Mouse (Mus musculus) forelimb bud, embryonic 11.5 days (tissue): ENCODE measurements around the gene Mecp2.
"Not testable (repeated sequence)": the region's sequence is repeated elsewhere in the genome, so short reads cannot be mapped to it uniquely, and the experiment has no call there.

ENCODE experiments used
- DNase-seq: peaks from one replicate; pipeline ENCODE4 v3.0.0-alpha.2; 2012; ENCODE audit warnings: low read depth, low spot score

Gene Mecp2

DNA sequence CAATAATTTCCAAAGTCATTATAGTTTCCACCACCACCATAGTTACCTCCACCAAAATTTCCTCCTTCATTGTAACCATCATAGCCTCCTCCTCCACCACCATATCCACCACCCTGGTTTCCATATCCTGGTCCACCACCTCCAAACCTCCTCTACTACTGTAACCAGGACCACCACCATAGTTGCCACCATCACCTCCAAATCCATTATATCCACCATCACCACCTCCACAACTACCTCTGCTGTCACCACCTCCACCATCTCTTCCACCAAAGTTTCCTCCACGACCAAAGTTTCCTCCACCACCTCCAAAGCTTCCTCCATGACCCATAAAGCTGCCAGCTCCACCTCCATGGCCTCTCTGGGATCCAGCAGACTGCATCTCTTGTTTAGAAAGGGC lies at the start of gene Mecp2:
TSS of gene Mecp2 (minus strand) at position 101 of the 400 bp plus-strand sequence.
- DNase-seq = not testable (repeated sequence)

DNA sequence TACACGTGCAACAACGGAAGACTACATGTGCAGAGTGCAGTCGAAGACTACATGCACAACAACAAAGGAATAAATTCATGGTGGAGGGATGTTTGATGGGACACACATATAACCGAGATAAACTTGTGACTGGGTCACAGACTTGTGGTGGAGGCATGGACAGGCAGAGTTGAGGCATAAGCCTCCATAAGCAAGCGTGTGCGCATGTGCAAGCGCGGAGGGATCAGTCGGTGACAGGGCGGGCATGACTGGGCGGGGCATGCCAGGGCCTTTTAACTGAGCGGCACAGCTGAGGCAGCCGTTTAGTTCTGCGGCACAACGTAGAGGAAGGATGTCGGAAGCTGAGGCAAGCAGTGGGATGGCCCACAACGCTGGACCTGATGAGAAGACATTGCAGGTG lies 41.8 kb upstream of the Mecp2 start, which contains the start of gene Tktl1:
TSS of gene Tktl1 (plus strand) at position 301 of the 400 bp plus-strand sequence.
- no peak for DNase-seq

DNA sequence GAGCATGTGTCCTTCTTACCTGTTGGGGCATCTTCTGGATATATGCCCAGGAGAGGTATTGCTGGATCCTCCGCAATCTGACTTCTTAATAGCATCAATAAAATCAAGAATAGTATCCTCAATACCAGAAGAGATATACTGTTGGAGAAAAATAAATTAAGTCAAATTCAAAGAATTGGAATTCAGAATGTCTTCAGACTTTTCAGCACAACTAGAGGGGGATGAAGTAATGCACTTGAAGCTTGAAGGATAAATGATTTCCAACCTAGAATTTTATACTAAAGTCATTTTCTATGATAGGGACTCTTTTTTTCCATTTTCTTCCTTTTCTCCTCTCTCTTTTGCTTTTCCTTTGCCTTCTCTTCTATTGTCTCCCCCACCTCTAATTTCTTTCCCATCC lies 32.6 kb upstream of the Mecp2 start, which contains the start of gene Tex28:
TSS of gene Tex28 (minus strand) at position 101 of the 400 bp plus-strand sequence.
- no peak for DNase-seq

DNA sequence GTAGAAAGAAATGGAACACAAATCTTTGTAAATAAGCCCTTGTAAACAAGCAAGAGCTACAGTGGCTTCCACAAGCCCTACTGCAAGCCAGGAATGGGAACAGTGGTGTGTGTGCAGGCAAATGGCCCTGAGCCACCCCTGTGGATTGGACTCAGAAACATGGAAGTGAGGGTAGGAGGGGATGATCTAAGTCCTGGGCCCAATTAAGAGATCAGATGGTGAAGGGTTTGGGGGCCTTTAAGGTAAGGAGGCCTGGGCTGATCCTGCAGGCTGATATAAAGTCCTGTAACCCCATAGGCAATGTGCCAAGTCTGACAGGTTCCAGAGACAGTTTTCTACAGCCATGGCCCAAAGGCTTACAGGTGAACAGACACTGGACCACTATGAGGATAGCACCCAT lies 8.0 kb downstream of the Mecp2 start, which contains the start of gene Opn1mw:
TSS of gene Opn1mw (plus strand) at position 301 of the 400 bp plus-strand sequence.
- no peak for DNase-seq

DNA sequence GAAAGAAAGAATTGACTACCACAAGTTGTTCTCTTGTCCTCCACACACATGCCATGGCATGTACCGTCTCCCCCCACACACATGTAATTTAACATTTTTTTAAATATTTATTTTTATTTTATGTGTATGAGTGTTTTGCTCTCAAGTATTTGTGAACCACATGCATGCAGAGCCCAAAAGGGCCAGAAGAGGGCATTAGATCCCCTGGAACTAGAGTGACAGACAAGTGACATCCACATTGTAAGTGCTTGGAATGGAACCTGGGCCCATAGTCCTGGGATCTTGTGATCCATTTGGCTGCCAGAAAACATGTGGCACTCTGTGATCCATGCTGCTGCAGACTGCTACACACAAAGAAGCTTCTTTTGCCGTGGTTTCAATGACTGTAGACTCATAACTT lies 10.2 kb downstream of the Mecp2 start:
- DNase-seq = no peak

DNA sequence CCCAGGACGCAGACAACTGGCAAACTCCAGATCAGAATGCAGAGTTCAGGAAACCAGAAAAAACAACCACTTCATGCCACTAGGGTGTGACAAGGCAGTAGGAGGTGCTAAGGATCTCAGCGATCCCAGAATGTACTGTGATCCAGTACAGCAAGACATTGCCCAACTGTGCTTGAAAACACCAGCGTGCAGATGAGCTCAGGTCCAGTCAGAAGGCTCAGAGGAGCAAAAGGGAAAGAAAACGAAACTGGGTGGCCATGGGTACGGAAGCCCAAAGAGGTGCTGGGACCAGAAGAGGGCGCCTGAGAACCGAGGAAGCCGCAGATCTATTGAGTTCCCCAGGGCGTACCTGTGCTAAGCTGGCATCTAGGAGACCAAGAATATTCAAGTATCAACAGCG lies 19.7 kb downstream of the Mecp2 start:
- DNase-seq = peak; percentile 19

DNA sequence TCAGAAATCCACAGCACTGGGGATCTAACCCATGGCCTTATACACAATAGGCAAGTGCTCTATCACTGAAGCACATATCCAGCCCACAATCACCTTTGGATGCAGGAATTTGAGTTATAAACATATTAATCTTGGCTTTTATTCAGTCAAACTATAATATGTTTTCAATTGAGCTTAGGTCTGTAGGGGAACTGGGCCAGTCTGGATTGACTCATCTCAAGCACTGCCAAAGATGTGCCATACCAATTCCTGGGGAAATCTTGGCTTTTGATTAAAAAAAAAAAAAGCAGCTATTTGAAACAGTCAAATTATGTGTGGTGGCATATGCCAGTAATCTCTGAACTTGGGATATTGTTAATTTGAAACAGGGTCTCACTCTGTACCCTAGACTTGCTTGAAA lies 21.1 kb downstream of the Mecp2 start:
- DNase-seq = no peak

DNA sequence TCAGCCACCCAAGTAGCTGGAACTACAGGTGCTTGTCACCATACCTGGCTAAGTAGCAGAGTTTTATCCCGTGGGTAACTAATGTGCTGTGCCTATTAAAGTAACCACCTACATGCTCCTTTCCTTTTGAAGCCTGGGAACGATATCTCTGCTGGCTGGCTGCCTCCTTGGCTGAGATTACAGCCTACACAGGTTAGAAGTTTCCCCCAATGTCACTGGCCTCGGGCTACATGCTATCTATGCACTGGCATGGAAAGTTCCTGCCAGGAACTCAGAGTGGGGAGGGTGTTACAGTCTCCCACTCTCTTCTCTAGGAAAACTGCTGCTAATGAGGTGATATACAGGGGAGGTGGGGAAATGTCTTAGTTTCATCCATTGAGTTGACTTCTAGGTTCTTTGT lies 26.4 kb downstream of the Mecp2 start:
- DNase-seq = no peak

DNA sequence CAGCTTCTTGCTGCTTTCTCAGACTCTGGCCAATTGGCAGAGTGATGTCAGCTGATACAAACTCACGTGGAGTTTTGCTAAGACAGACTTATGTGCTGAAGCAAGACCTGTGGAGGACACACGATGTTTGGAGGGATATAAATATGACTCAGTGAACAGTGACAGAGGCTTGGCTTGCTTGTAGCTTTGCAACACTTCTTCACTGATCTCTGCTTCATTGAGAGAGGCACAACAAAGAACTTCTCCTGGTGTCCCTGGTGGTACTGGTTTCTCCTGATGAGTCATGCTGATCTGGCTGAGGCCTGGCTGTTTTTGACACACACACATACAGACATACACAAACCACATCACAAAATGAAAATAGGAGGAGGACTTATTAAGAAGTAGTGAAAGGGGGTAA lies 29.2 kb downstream of the Mecp2 start:
- no peak for DNase-seq

DNA sequence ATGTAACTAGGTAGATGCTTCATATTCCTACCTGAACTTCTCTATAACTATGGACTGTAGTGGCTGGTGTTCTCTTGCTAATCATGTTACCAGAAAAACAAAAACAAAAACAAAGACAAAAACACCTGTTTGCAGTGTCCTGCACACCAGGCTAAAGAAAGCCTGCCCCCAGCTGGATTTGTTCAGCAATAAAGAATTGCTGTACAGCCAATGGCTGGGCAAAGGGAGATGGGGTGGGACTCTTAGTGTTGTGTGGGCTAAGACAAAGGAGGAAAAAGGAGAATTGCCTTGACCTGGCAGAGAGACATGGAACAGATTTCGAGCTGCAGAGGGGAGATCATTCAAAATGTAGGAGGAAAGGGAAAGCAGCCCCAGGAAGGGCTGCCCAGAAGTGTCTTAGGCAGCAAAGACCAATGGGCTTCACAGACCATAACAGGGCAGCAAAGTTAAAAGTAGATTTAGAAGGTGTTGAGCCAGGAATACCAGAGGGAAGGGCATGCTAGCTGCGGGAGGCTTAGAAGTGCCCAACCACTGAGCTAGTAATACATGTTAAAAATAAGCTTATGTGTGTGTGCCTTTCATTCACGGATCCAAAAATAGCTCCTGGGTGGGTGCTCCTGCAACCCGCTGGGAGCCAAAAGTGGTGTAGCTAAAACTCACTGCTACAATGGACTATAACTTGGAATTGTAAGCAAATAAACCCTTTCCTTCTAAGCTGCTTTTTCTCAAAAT lies 31.5 kb downstream of the Mecp2 start:
- no peak for DNase-seq

DNA sequence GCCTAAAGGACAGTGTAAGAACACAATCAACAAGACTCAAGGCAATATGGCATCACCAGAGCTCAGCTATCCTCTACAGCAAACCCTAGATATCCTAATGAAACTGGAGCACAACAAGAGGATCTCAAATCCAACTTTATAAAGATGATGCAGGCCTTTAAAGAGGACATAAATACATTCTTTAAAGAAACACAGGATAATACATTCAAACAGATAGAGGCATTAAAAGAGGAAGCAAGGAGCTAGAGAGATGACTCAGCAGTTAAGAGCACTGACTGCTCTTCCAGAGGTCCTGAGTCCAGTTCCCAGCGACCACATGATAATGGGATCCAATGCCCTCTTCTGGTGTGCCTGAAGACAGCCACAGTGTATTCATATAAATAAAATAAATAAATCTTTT lies 40.0 kb downstream of the Mecp2 start:
- DNase-seq = no peak

DNA sequence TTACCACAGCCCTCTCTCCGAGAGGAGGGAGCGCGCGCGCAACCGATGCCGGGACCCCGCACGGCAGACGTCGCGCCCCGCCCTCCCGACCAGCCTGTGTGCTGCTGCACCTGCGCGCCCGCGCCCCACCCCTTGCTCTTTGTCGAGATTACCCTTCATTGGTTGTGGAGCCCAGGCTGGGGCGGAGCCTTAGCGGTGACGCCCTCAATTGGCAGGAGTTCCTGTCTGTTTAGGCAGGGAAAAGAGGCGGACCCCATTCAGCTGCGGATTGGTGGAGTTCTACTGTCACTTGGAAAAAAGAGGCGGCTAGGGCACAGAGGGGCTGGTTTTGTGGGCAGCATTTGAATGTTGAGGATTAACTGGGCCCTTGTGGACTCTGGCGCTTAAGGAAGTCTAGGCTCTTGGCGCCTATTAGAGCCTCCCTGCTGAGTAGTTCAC lies 49.5 kb downstream of the Mecp2 start:
- peak; percentile 96 for DNase-seq

DNA sequence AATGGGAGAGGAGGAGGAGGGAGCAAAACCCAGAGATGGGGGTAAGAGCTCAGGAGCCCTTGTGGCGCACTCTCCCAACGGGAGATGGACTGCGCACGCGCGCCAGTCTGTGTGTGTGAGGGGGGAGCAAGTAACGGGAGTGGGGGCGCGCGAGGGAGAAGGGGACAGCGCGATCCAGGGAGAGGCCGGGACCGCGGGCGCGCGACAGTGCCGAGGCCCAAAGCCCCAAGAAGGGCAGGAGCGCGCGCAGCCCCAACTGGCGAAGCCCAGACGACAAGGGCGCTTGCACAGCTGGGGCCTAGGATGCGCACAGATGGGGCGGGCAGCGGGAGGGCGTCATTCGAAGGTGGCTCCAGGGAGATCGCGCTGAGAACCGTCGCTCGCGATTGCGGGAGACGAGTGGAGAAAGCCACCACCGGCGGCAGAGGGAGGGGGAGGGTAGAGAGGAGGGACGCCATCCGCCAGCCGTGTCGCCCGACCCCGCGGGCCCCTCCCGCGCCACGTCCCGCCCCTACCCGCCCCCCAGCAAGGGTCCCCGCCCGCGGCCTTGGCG lies 50.1 kb downstream of the Mecp2 start:
- DNase-seq = peak; percentile 81

DNA sequence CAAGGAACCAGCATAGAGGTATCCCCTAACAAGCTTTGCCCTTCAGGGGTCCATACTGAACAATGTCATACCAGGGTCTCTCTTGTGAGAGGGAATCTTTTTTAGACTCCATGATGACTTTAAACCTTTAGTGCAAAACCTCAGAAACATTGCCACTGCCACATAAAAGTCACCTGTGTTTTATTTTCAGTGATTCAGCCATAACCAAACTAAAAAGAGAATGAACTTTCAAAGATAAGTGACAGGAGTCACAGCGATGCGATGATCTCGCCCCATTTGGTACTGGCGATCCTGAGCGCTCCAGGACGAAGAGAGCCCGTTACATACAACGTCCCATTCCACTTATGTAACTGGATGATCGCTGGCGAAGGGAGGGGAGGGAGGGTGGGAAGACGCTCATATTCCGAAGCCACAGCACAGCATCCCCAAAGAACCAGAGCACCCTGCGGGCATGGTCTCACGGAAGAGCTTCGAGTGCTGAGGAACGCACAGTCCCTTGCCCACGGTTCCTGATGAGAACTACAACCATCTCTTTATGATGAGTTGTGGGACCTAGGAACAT lies 50.8 kb downstream of the Mecp2 start:
- no peak for DNase-seq

DNA sequence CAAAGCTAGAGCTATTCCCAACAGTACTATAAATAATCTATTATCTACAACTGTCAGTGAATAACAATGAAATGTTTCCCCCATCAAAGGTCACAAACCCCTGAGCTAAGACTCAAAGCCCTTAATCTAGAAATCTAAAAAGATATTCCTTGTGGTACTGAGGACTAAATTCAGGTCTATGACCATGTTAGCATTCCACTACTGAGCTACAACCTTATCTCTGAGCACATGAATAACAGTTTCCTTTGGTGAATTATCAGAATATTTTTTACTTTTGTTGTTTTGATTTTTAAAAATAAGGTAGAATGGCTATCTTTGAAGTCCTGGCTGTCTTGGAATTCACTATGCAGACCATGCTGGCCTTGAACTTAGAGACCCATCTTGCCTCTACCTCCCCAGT lies 64.4 kb downstream of the Mecp2 start:
- no peak for DNase-seq

DNA sequence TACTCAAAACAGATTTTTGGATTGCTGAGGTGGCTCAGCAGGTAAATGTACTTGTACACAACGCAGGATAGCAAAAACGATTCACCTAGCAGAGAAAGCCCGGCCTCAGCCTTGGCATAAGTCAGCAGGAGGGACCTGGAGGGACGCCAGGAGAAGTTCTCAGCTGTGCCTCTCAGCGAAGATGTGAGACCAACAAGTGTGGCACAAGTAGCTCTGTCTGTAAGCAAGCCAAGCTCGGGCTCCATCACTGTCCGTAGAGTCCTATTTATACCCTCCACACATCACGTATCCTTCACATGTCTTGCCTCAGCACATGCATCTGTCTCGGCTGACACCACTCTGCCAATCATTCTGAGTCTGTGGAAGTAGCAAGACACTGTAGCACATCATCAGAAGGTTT lies 67.3 kb downstream of the Mecp2 start:
- no peak for DNase-seq

DNA sequence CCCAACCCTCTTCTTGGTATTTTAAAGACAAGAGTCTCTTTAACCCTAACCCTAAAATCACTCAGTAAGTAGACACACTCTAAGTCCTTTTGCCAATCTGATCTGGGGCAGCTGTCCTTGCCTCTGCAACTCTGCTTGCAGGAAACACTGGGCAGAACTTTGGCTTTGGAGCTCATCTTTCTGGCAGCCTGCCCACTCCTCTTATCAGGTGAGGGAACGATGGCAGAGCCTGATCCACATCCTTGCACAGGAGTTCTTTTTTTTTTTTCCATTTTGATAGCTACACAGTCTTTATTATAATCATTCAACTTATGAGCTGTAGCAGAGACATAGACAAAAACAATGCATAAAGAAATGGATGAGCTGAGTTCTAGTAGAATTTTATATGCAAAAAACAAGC lies 90.1 kb downstream of the Mecp2 start:
- DNase-seq = no peak

DNA sequence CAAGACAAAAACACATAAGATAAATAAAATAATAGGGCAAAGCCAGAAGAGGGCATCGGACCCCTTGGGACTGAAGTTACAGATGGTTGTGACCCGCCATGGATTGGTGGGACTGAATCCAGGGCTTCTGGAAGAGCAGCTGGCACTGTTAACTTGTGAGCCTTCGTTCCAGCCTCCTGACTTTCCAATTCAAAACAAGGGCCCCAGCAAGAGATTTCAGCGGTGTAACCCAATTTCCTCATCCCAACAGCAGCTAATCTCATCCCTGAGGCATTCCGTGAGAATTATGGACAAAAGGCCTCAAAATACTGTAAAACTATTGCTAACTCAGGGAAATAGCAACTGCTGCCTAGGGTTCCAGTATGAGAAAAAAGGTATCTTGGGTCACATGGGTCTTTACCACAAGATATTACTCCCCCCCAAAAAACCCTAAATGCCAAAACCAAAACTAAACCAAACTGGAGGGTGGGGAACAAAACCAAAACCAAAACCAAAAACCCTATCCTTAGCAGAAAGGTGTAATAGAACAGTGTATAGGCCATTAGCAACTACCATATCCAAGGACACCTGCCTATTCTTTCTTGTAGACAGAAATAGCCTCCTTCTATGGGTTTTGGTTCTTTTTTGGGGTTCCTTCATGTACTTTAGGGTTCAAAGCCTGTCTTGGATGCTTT lies 97.3 kb downstream of the Mecp2 start:
- no peak for DNase-seq

DNA sequence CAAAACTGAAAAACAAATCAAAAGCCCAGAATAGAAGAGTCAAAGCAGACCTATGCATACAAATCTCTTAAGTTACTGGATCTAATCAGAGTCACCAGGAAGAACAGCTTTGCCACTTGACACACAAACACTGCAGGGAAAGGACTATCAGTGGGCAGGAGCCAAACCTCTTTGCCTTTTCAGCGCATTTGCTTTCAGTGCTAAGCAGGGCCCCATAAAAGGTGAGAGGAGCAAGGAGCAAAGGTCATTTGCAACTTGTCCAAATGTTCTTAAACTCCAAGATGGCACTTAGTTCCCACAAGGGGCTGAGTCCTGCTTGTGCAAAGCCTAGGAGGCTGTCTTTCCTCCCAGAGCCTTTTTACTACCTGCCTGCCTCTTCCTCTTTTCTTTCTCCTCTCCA lies 105.2 kb downstream of the Mecp2 start:
- DNase-seq = no peak

DNA sequence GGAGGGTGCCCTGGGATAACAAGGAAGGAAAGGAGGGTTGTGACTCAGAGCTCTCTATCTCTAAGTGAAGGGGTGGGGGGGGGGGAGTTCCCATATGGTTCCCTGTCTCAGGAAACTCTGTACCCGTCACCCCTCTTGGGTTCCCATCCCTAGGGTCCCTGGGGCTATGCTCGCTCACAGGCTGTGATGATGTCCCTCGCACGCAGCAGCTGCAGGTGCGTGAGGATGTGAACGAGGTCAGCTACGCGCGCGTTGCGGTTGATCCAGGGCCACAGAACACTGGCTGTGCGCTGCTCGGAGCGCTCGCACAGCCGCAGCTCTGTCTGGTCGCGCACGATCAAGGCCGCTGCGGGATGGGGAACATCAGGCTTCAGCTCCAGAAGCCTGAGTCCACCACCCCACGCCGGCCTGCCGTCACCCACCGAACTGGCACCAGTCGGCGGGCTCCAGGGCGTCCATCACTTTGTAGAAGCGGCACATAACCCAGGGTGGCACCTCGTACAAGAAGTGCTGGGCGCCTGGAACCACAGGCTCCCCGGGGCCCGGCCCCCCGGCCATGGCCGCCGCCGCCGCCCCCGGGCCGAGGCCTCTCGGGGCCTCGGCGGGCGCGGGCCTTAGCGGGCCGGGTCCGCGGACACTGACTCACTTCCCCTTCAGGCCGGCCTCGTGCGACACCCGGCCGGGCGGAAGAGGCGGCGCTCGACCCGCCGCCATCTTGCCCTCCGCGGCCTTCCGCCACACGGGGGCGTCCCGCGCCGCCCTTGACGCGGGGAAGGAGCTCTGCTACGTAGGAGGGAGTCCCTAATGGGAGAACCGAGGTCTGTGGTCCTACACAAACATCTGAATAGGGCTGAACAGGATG lies 111.7 kb downstream of the Mecp2 start, which contains the start of gene Irak1:
TSS of gene Irak1 (minus strand) at position 731 of the 862 bp plus-strand sequence.
- DNase-seq = peak; percentile 66

DNA sequence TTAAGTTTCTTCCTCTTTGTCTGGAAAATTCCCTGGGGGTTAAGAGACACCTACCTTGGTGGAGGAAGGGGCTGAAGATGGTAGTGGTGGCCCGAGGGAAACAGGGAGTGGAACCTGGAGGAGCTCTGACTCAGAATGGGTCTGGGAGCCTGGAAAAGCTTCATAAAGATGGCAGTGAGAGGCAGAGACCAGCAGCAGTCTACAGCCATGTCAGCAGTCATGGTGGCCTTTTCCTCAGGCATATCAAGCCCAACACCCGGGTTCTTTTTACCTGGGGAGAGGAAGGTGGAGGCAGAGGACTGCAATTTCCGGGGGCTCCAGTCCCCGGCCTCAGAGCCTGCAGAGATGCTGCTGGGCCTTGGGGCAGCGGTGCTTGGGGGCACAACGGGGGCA lies 112.4 kb downstream of the Mecp2 start:
- DNase-seq = no peak
